In the genomic region with DNA sequence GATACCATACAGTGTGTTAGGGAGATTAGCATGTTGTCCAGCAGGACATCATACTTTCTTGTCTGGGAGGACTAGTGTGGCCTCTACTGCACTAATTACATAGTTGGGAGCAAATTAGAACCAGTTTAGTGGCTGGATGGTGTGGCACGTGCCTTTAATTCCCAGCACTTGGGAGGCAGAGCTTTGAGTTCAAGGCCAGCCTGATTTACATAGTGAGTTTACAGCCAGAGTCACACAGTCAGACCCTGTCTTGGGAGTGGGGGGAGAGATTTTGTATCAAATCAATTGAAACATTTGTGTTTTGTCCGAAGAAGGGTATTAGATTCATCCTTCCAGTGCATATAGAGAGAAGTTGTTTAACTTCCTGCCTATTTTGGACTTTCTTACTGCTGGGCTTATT, we compare ENCODE assay signal across 15 mouse cellular contexts.
"Had no signal": no experiment of that assay in that cellular context is flagged by ENCODE, and none has a peak within 500 bp of the region (broad histone marks: within the 10 kb centered on the region; RNA-seq: fewer than 3 reads in every experiment).

No protein-coding gene starts in this region.

- H3K9ac ChIP-seq: lung, embryonic 15.5 days; midbrain, embryonic 13.5 days; midbrain, embryonic 15.5 days; neural tube, embryonic 12.5 days; stomach, embryonic 15.5 days had no signal

- H3K4me3 ChIP-seq: lung, embryonic 15.5 days; megakaryocyte, embryonic 14.5 days; midbrain, embryonic 13.5 days; midbrain, embryonic 15.5 days; neural tube, embryonic 12.5 days; stomach, embryonic 15.5 days had no signal

- DNase-seq: lung, adult 2 months; lung, postnatal 14 days; lung, postnatal 36 days; right cerebral cortex, postnatal 14 days; thymus, adult 2 months; thymus, postnatal 25 days; thymus, postnatal 4 days had no signal

- H3K36me3 ChIP-seq: lung, embryonic 15.5 days had no signal

- H3K27ac ChIP-seq: lung, embryonic 15.5 days; macrophage; midbrain, embryonic 13.5 days; midbrain, embryonic 15.5 days; neural tube, embryonic 12.5 days; stomach, embryonic 15.5 days; stomach, postnatal 0 days had no signal

- H3K9me3 ChIP-seq: lung, embryonic 15.5 days; midbrain, embryonic 13.5 days; midbrain, embryonic 15.5 days; neural tube, embryonic 12.5 days had no signal

- H3K27me3 ChIP-seq: lung, embryonic 15.5 days; megakaryocyte, embryonic 14.5 days; midbrain, embryonic 13.5 days; midbrain, embryonic 15.5 days; neural tube, embryonic 12.5 days; stomach, embryonic 15.5 days had no signal
